Mouse (Mus musculus): ENCODE results near the gene Ptgfrn. TPM values are rescaled to one million over a fixed set of nuclear protein-coding genes. Genes with fewer than 3 reads are reported as not detected.

Ptgfrn gene
- total RNA-seq, 2 experiments from 2014 or later = 27.1 to 29.3 TPM

DNA sequence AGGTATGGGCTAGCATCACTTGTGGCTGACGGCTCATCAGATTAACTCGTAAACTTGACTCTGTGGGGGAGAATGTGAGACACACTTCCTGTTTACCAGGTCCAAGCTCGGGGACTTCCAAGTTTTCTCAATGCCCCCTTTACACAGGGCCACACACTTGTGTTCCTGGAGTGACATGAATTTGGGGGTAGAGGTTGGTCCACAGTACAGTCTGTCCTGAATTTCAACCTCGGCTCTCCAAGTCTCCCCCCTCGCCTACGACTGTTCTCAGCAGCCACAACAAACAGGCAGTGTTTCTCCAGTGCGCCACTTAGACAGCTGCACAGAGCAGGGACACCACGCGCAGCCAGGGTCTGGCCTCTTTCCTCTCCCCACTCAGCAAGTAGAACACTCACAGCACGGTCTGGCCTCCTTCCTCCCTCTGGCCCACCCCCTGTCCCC, 97.9 kb downstream of the Ptgfrn start:
- intact Hi-C loops (cut with DNase I) = no loop called here
- peak in 1 of 2 experiments; percentile 31 for DNase-seq

- DNase-seq = no peak
- intact Hi-C loops (cut with DNase I) = no loop called here
Measured at GRCm38 (mm10) chr3:101011203-101011600, 98.9 kb downstream of the Ptgfrn start.

- intact Hi-C loops (cut with DNase I) = no loop called here
Measured at GRCm38 (mm10) chr3:101010589-101011202, 99.4 kb downstream of the Ptgfrn start.

GRCm38 (mm10) chr3:101007112-101007782, 102.8 kb downstream of the Ptgfrn start:
- intact Hi-C loops (cut with DNase I) = no loop called here
- DNase-seq = no peak

More at GRCm38 (mm10) chr3:101010589-101011202, 99.4 kb downstream of the Ptgfrn start:
- DNase-seq = no peak

DNA sequence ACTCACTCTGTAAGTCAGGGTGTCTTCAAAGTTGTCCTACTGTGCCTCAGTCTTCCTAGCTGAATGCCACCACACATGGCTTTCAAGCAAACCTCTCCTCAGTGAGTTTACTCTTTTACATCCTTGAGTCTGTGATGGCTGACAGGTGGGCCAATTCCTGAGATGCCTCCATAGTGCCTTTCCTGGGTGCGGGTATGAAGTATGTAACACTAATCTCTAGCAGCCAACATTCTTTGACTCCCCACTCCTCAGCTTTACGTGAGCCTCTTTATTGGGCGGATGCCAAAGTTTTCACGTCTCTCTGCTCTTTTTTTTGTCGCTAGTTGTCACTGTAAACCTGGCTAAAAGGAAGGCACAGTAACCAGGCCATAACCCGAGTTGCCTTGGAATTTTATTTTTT, 104.7 kb downstream of the Ptgfrn start:
- DNase-seq = no peak
- intact Hi-C loops (cut with DNase I) = no loop called here

GRCm38 (mm10) chr3:101003575-101004356, 106.3 kb downstream of the Ptgfrn start:
- intact Hi-C loops (cut with DNase I) = no loop called here
- DNase-seq = no peak

DNA sequence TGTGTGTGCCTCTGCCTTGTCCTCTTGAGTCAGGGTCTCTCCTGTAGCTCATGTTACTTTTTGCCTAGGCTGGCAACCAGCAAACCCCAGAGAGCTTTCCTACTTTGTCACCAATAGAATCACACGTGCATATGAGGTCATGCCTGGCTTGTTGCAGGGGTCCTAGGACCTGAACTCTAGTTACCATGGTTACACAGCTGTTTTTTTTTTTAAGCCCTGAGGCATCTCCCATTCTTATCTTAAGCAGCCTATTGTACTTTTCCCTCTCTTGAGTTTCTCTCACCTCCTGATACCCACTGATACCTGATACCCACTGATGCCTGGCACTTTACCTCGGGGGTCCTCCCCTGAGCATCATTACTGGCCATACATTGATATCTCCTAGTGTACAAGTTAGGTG, 110.3 kb downstream of the Ptgfrn start:
- no peak for DNase-seq
- intact Hi-C loops (cut with DNase I) = loop anchor here (1.0 to 5.0 kb wide), 2 partner anchors 25 to 163 kb away; no protein-coding TSS in a partner anchor

DNA sequence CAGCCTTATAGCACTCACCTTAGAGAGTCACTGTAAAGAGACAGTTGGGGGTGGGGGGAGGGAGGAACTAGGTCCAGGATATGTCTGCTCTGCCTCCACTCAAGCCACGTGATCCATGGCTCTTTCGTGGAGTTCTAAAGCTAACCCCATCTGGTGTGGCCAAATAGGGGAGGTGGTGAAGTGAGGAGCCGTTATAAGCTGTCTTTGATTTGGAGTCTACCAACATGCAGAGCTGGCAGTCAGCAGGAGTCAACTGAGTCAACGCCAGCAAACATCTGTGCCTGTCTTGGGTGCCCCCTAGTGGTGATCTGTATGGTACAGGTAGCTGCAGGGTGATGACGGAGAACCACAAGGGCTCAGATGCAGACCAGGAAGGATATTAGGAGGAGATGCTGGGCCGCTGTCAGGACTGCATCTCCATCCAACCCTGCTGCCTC, 111.2 kb downstream of the Ptgfrn start:
- intact Hi-C loops (cut with DNase I) = loop anchor here (1.0 to 5.0 kb wide), 2 partner anchors 25 to 163 kb away; no protein-coding TSS in a partner anchor

GRCm38 (mm10) chr3:100997785-100998570, 112.1 kb downstream of the Ptgfrn start:
- DNase-seq = peak; percentile 33 to 44
- intact Hi-C loops (cut with DNase I) = loop anchor here (5.0 kb wide), 1 partner anchor 164 kb away; no protein-coding TSS in a partner anchor

More for the DNA sequence above, 111.2 kb downstream of the Ptgfrn start:
- peak; percentile 70 to 75 for DNase-seq

DNA sequence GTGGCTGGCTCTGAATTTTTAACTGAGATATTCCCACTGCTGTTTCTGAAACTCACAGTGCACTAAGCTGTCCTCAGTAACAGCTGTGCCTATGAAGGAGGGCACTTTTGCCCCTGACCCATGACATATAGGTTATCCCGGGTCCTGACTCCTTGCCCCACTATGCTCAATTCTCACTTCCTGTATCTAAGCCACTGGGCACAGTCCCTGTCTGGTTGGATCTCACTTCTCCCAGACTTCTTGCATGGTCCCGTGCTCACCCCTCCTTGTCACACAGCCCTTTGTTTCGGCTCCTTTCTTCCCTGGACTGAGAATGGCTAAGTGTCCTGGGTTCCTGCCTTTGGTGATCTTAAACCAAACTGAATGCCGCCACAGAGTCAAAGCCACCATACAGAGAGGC, 115.8 kb downstream of the Ptgfrn start:
- DNase-seq = no peak
- intact Hi-C loops (cut with DNase I) = no loop called here

- intact Hi-C loops (cut with DNase I) = no loop called here
- peak; percentile 40 to 62 for DNase-seq
Measured at GRCm38 (mm10) chr3:100993718-100994117, 116.4 kb downstream of the Ptgfrn start.

DNA sequence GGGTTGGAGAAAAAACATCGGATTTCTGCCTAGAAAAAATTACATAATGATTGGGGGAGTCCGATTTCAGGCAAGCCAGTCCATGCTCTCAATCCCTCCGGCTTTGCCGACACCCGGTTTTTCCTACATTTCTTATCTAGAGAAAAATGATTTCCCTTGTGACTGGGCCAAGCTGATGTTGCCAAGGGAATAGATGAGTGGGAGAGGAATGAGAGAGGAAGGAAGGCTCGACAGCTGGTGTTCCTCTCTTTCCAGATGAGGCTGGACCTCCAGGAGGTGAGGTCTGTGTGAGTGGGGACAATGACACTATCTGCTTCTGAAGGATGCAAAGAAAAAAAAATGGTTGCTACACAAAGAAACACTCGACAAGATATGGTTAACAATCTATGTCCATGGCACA, 116.9 kb downstream of the Ptgfrn start:
- peak in 1 of 2 experiments; percentile 20 for DNase-seq
- intact Hi-C loops (cut with DNase I) = no loop called here

Other genes with a start within 250 kb of the Ptgfrn start
- gene Trim45, start 188.1 kb downstream of the Ptgfrn start, total RNA-seq (2021) = 1 to 10 TPM; 8.0 to 9.2 TPM
- 1 to 10 TPM; 2.2 to 2.6 TPM for gene Ttf2, start 140.6 kb downstream of the Ptgfrn start, total RNA-seq (2021)
- under 1 TPM; 0.24 to 0.25 TPM for gene Cd101, start 80.7 kb downstream of the Ptgfrn start, total RNA-seq (2021)
- under 1 TPM; 0.43 to 0.44 TPM for gene Cd2, start 177.7 kb upstream of the Ptgfrn start, total RNA-seq (2021)

All from heart, postnatal 36 days (tissue).